Mouse (Mus musculus) erythroid progenitor cell, adult 5-6 weeks (primary cell): Measurements from ENCODE around the gene Csmd2. TPM values are rescaled to one million over a fixed set of nuclear protein-coding genes. Genes with fewer than 3 reads are reported as not detected.
"Not testable (repeated sequence)": the region's sequence is repeated elsewhere in the genome, so short reads cannot be mapped to it uniquely, and the experiment has no call there.

Experiments used
- ATAC-seq: replicated peaks from 2 replicates; pipeline ENCODE4 v1.8.0; 2016; ENCODE audit warnings: moderate number of reproducible peaks, mild to moderate bottlenecking, moderate TSS enrichment, inconsistent platforms; ENCODE audit not compliant: poor library complexity, low FRiP score, severe bottlenecking
- total RNA-seq, 2 experiments: library from RNA; stranded (forward) in 1 of 2; stranded (reverse) in 1 of 2; fragments of 150-400 nt in 1 of 2; fragments of 186-747, 209-891 nt in 1 of 2; gene quantifications; 2 replicates each; pipeline versions ENCODE4 v1.2.3 to v1.2.4; 2015 to 2017; ENCODE audit warnings: low replicate concordance in 2 of 2

The Csmd2 gene
- total RNA-seq, 2 experiments from 2014 or later, result not detected

GRCm38 (mm10) chr4:128028294-128028693 lies 40.6 kb downstream of the Csmd2 start:
- no peak for ATAC-seq

DNA sequence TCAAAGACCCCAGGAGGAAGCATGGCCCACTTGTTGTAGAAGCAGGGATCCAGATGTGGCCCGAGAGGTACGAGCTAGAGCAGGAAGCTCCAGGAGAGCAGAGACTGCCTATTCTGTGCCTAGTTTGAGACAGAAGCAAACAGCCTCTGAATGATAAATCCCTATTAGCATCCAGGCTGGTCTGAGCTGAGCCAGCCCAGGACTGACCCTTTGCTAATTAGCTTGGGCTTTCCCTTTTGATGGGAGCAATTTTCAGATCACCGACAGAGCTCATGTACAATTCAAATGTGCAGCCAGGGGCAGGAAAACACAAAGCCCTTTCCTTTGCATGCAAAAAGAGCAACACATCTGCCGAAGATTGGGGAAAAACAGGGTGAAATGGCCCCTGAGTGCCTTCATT lies 54.2 kb downstream of the Csmd2 start:
- ATAC-seq, result no peak

DNA sequence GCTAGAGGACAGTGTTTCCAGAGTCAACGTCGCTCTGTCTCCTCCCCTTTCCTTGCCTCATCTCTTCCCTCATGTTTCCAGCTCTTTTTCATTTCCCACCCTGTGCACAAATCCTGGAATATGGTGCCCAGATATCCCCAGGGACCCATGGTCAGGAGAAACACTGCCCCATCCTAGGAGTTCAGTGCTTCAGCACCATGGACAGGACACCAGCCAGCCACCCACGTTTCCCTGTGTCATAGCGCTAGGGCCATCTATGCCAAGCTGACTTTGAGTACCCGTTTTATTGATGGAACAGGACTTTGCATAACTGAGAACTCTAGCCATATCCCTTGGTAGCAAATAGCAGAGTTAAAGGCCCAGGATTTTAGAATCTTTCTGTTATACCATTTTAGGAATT lies 55.0 kb downstream of the Csmd2 start:
- ATAC-seq, result no peak

DNA sequence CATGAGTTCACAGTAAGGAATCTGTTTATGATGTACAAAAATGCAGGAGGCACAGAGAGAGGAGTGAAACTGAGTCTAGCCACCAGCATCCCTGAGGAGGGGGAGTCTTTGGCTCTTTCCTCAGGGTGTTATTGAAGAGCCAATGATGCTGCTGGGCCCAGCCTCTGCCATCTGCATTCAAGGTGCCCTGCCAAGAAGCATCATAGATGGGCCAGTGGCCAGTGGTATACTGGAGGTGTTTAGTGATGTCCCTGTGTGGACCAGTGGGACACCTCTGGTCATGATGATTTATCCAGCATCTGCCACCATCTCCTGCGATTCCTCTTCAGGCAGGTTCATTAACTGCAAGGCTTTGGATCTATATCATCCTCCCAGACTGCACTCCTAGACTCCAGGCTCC lies 61.1 kb downstream of the Csmd2 start:
- no peak for ATAC-seq

DNA sequence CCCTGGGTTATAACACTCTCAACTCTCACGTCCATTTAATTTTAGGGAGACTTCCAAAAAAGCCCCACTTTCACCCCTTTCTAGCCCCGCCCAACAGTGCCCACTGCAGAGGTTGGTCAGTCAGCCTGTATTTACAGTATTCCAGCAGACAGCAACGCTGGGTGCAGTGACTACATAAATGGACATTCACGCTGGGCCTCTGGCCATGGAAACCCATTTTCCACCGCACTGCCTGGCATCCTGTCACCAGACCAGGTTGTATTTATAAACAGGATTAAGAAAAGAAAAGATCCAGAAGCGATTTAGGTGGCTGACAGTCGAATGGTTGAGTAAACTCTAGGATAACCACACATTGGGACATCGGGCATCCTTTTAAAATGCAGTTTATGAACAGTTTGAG lies 65.0 kb downstream of the Csmd2 start:
- no peak for ATAC-seq

GRCm38 (mm10) chr4:128061274-128061673 lies 73.6 kb downstream of the Csmd2 start:
- ATAC-seq, result not testable (repeated sequence)

DNA sequence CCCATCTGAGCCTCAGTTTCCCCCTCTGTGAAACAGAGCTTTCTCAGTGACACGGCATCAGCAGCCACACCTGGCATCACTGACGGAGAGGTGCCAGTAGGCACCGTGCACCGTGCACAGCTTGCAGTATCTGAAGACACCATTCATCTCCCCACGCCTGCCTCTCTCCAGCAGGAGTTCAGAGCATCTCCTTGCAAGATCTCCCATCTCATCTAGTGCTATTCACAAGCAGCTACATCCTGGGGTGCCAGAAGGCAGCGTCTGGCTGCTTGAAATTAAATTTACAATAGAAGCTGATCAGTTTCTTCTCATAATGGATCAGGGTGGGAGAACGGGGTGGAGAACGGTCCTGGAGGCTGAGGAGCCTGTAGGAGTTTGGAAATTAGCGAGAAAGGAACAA lies 79.5 kb downstream of the Csmd2 start:
- ATAC-seq, result no peak

- ATAC-seq, result no peak
These were observed 96.8 kb downstream of the Csmd2 start for GRCm38 (mm10) chr4:128084466-128084865.

- ATAC-seq, result no peak
These were observed 97.4 kb downstream of the Csmd2 start for GRCm38 (mm10) chr4:128085096-128085495.

GRCm38 (mm10) chr4:128087147-128087606 lies 99.5 kb downstream of the Csmd2 start:
- ATAC-seq, result no peak

GRCm38 (mm10) chr4:128087704-128088103 lies 100.0 kb downstream of the Csmd2 start:
- no peak for ATAC-seq

DNA sequence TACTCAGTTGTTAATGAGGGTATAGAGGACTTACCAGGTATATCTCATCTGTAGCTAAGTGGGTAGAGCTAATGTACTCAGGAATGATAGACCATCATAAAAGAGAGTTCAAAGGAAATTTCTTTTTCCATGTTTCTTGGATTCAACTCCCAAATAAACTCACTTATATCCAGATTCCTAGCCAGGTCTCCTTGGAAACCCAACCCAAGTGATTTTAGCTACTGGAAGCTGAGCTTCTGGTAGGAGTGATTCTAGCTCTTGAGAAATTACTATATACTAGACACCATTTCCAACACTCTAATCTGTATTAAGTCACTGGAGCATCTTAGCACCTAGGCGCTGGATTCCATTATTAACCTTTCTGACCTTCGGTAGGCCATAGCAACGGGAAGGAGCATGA lies 100.6 kb downstream of the Csmd2 start:
- no peak for ATAC-seq

- no peak for ATAC-seq
These were observed 104.3 kb downstream of the Csmd2 start for GRCm38 (mm10) chr4:128091938-128092337.

GRCm38 (mm10) chr4:128099515-128099914 lies 111.9 kb downstream of the Csmd2 start:
- no peak for ATAC-seq

DNA sequence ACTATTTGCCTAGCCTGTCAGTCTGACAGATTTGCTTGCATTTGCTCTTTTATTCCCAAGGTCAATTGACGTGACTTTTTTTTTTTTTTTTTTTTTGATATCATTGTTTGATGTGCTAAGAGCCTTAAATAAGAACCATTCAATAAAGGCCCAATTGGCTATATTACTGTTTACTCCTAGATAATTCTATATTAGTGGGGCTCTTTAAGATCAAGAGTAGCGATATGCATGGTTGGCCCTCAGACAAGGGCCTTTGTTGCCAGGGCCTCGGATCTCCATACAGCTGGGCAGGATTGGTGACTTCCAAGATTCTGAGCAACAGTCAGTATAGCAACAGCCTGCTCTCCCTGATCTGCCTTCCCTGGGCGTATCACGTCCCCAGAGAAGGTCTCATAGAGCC lies 112.9 kb downstream of the Csmd2 start:
- no peak for ATAC-seq

- ATAC-seq, result no peak
These were observed 128.7 kb downstream of the Csmd2 start for GRCm38 (mm10) chr4:128116331-128116730.

DNA sequence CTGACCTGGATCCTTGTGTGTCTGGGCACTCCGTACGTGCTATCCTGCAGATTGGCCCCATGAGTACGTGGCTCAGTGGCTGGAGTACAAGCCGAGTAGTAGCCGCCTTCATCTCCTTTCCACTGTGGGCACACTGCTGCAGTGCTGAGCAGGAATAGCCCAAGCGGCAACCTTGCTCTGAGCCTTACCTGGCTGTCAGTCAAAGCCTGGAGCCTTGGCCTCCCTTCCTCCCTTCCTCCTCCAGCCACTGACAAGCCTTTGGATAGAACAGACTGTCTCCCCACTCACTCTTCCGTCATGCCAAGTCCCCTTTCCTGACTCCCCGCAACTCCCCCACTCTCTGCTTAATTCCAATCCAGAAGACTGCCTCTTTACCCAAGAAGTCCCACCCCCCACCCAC lies 135.6 kb downstream of the Csmd2 start:
- ATAC-seq, result no peak

GRCm38 (mm10) chr4:128124738-128125137 lies 137.1 kb downstream of the Csmd2 start:
- no peak for ATAC-seq

GRCm38 (mm10) chr4:128128546-128128945 lies 140.9 kb downstream of the Csmd2 start:
- no peak for ATAC-seq

DNA sequence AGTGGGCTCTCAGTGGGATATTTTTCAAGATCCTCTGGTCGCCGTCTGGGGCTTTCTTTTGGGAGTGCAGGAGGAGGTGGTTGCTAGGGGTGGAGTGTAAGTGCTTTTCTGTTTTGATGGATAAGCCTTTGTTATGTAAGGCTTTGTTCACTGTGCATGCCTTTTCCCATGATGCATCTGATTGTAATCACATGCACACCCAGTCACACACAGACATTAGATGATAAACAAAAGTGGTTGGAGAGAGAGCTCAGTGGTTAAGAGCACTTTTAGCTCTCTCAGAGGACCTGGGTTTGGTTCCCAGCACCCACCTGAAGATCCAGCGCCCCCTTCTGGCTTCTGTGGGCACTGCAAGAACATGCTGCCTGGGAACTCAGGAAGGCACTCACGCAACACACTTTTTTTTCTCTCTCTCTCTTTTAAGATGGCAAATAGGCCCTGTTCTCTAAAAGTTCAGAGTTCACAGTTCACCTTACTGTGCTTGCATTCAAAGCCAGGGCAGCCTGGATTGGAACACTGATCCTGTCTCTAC lies 143.0 kb downstream of the Csmd2 start:
- no peak for ATAC-seq

DNA sequence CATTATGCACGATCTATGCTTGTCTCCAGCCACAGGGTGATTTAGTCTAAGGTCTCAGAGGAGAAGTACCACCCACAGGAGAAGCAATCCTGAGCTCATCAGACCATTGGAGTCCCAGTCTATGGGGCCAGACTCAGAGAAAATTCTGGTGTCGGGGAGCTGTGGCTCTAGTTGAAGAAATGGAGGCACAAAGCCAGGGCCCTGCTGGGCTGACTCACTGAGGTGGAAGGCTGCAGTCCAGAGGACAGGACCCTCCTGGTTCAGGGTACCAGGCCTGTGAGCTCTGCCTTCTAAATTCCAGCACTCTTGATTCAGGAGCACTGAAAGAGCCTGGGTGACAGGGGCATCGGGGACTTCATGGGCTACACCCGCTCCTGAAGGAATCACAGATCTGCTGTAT lies 144.0 kb downstream of the Csmd2 start:
- no peak for ATAC-seq

GRCm38 (mm10) chr4:128132876-128133646 lies 145.4 kb downstream of the Csmd2 start:
- no peak for ATAC-seq
